Mouse (Mus musculus) CD8-positive naive resting alpha-beta T cell, adult 2 months (primary cell): ENCODE results near the gene Hsp90aa1.
"Not testable (repeated sequence)": the region's sequence is repeated elsewhere in the genome, so short reads cannot be mapped to it uniquely, and the experiment has no call there.

Experiments
- DNase-seq, 2 experiments: peaks; one replicate each; pipeline ENCODE4 v3.0.0; 2022; ENCODE audit warnings: low read depth in 2 of 2, low spot score in 2 of 2

The Hsp90aa1 gene

GRCm38 (mm10) chr12:110699171-110699547 is 3.4 kb downstream of the Hsp90aa1 start:
- DNase-seq: no peak

- no peak for DNase-seq
Observed at GRCm38 (mm10) chr12:110698523-110699170, 3.9 kb downstream of the Hsp90aa1 start.

GRCm38 (mm10) chr12:110698080-110698479 is 4.4 kb downstream of the Hsp90aa1 start:
- DNase-seq: no peak

GRCm38 (mm10) chr12:110697457-110697856 is 5.1 kb downstream of the Hsp90aa1 start:
- no peak for DNase-seq

GRCm38 (mm10) chr12:110696975-110697400 is 5.5 kb downstream of the Hsp90aa1 start:
- no peak for DNase-seq

GRCm38 (mm10) chr12:110696173-110696974 is 6.2 kb downstream of the Hsp90aa1 start:
- DNase-seq: peak; percentile 99 to 100

GRCm38 (mm10) chr12:110695676-110696171 is 6.8 kb downstream of the Hsp90aa1 start:
- DNase-seq: peak in 1 of 2 experiments; percentile 28

- not testable (repeated sequence) for DNase-seq
Observed at GRCm38 (mm10) chr12:110693378-110693777, 9.2 kb downstream of the Hsp90aa1 start.

- DNase-seq: no peak
Observed at GRCm38 (mm10) chr12:110689919-110690643, 12.4 kb downstream of the Hsp90aa1 start.

GRCm38 (mm10) chr12:110688921-110689320 is 13.6 kb downstream of the Hsp90aa1 start:
- DNase-seq: not testable (repeated sequence)

GRCm38 (mm10) chr12:110687894-110688734 is 14.4 kb downstream of the Hsp90aa1 start:
- no peak for DNase-seq

GRCm38 (mm10) chr12:110683580-110683979 is 18.9 kb downstream of the Hsp90aa1 start:
- DNase-seq: no peak

GRCm38 (mm10) chr12:110682561-110683299 is 19.8 kb downstream of the Hsp90aa1 start, which contains the start of gene 1700001K19Rik:
Gene 1700001K19Rik (minus strand): TSS chr12:110682619.
- no peak for DNase-seq

- DNase-seq: no peak
Observed at GRCm38 (mm10) chr12:110681878-110682277, 20.6 kb downstream of the Hsp90aa1 start.

GRCm38 (mm10) chr12:110681191-110681590 is 21.3 kb downstream of the Hsp90aa1 start:
- no peak for DNase-seq

GRCm38 (mm10) chr12:110674243-110674642 is 28.3 kb downstream of the Hsp90aa1 start:
- peak; percentile 19 to 21 for DNase-seq

- DNase-seq: no peak
Observed at GRCm38 (mm10) chr12:110667466-110668077, 35.0 kb downstream of the Hsp90aa1 start.

GRCm38 (mm10) chr12:110661746-110662145 is 40.8 kb downstream of the Hsp90aa1 start:
- DNase-seq: no peak

GRCm38 (mm10) chr12:110651464-110651863 is 51.1 kb downstream of the Hsp90aa1 start:
- DNase-seq: no peak
